Comparison of ENCODE assay signal across 10 mouse cellular contexts in the genomic region with DNA sequence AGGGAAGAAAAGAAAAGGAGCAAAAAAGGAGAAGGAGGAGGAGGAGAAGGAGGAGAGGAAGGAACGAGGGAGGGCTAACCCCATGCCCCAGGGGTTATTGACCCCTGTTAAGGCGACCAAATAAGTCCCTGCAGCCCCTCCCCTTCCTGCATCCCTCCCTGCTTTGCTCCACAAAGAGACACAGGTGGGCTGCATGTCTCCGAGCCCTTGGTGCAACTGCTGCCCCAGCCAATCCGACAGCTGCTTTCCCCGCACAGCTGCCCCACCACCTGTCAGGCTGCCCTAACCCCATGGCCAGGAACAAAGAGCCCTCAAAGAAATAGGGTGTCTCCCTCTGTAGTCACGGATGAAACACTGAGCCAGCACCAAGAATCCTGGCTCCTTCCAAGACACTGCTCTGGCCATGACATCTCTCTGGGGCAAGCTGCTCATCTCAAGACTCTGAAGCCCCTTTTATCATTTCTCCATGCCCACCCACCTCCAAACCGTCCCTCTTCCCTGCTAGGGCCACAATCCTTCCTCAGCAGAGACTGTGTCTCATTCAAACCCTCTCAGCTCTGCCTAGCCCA. TPM values are rescaled to one million over a fixed set of nuclear protein-coding genes. Genes with fewer than 3 reads are reported as not detected.
A peak's percentile ranks its signal among the peaks of the same experiment; 100 is the strongest.
DNase-seq lines count a peak whose midpoint lies in the region; ATAC-seq and TF ChIP-seq lines count a peak whose summit lies in the region.
"Had no signal": no experiment of that assay in that cellular context is flagged by ENCODE, and none has a peak within 500 bp of the region (broad histone marks: within the 10 kb centered on the region; RNA-seq: fewer than 3 reads in every experiment).

No protein-coding gene starts in this region.

- TF ChIP-seq POLR2A in brain, embryonic 14.5 days (IDR thresholded peaks at IDR 0.05; ENCODE audit: borderline replicate concordance, extremely low read depth, insufficient read depth, insufficient read length, poor library complexity, severe bottlenecking): no peak

- WGBS in hindbrain, embryonic 11.5 days: 19% methylated on average over 7 of the region's 7 CpGs
- 6% methylated on average over 7 of the region's 7 CpGs for WGBS in midbrain, embryonic 14.5 days

- peaks cover 28% of the 10 kb centered on the region for H3K4me1 ChIP-seq in hindbrain, embryonic 11.5 days (replicated peaks; ENCODE audit: control insufficient read depth, insufficient read depth, low read length)
- peaks cover 44% of the 10 kb centered on the region for H3K4me1 ChIP-seq in midbrain, embryonic 14.5 days (ENCODE audit: control insufficient read depth, insufficient read depth, low read length)

- no peaks in the 10 kb centered on the region for H3K9me3 ChIP-seq in hindbrain, embryonic 11.5 days (ENCODE audit: control insufficient read depth, low read length)
- no peaks in the 10 kb centered on the region for H3K9me3 ChIP-seq in midbrain, embryonic 14.5 days (ENCODE audit: control insufficient read depth, low read length)

- H3K27me3 ChIP-seq in C2C12 (ENCODE audit: control insufficient read depth, insufficient read depth, insufficient read length): no peaks in the 10 kb centered on the region
- H3K27me3 ChIP-seq in hindbrain, embryonic 11.5 days (ENCODE audit: control insufficient read depth, insufficient read depth, low read length): no peaks in the 10 kb centered on the region
- H3K27me3 ChIP-seq in midbrain, embryonic 14.5 days (ENCODE audit: control insufficient read depth, insufficient read depth, low read length): no peaks in the 10 kb centered on the region

- H3ac ChIP-seq in C2C12 (ENCODE audit: control insufficient read depth, insufficient read length, low read depth): no peak overlapping the region

- no peak for ATAC-seq in hindbrain, embryonic 11.5 days (ENCODE audit: low FRiP score)
- ATAC-seq in midbrain, embryonic 14.5 days (ENCODE audit: low FRiP score, low TSS enrichment): no peak

- H3K27ac ChIP-seq in hindbrain, embryonic 11.5 days (ENCODE audit: low read depth, low read length): peak overlapping the region; percentile 99
- H3K27ac ChIP-seq in midbrain, embryonic 14.5 days (replicated peaks; ENCODE audit: low read depth, low read length): peak overlapping the region; percentile 100
- H3K27ac ChIP-seq: macrophage had no signal

- peak overlapping the region; percentile 96 for H3K4me2 ChIP-seq in hindbrain, embryonic 11.5 days (replicated peaks; ENCODE audit: low read depth, low read length)
- peak overlapping the region; percentile 100 for H3K4me2 ChIP-seq in midbrain, embryonic 14.5 days (ENCODE audit: low read length)

- DNase-seq in brain, embryonic 14.5 days (ENCODE audit: low read depth): peak; percentile 70
- peak; percentile 37 for DNase-seq in hindbrain, embryonic 11.5 days (ENCODE audit: low spot score)
- no peak for DNase-seq in midbrain, embryonic 14.5 days
- no peak for DNase-seq in adrenal gland, postnatal 4 days (ENCODE audit: low spot score in 2 of 2)
- no peak for DNase-seq in right cerebral cortex, postnatal 4 days
- DNase-seq in spleen, postnatal 10 days (ENCODE audit: low spot score in 2 of 2): no peak
- DNase-seq: right cerebral cortex, adult 18-20 months had no signal

- H3K4me3 ChIP-seq in C2C12 (ENCODE audit: insufficient read depth, poor library complexity, severe bottlenecking): no peak overlapping the region
- H3K4me3 ChIP-seq in hindbrain, embryonic 11.5 days (ENCODE audit: low read depth, low read length): peak overlapping the region; percentile 99
- peak overlapping the region; percentile 100 for H3K4me3 ChIP-seq in midbrain, embryonic 14.5 days (replicated peaks; ENCODE audit: low read depth, low read length)
- H3K4me3 ChIP-seq: erythroblast, embryonic 14.5 days had no signal

- peak overlapping the region; percentile 100 for H3K9ac ChIP-seq in hindbrain, embryonic 11.5 days (ENCODE audit: low read depth, low read length)
- peak overlapping the region; percentile 100 for H3K9ac ChIP-seq in midbrain, embryonic 14.5 days (replicated peaks; ENCODE audit: low read length)

- peaks cover 27% of the 10 kb centered on the region for H3K79me2 ChIP-seq in C2C12 (ENCODE audit: control insufficient read depth, insufficient read depth)

- TF ChIP-seq CTCF in C2C12 (IDR thresholded peaks at IDR 0.05; ENCODE audit: control insufficient read depth, insufficient read depth, insufficient read length): no peak
- TF ChIP-seq CTCF in brain, embryonic 14.5 days (IDR thresholded peaks at IDR 0.05; ENCODE audit: borderline replicate concordance, extremely low read depth, insufficient read depth, insufficient read length): no peak

- no peaks in the 10 kb centered on the region for H3K36me3 ChIP-seq in C2C12 (ENCODE audit: control insufficient read depth, insufficient read depth)
- H3K36me3 ChIP-seq in hindbrain, embryonic 11.5 days (ENCODE audit: control insufficient read depth, insufficient read depth, low read length): peaks cover 18% of the 10 kb centered on the region
- H3K36me3 ChIP-seq in midbrain, embryonic 14.5 days (ENCODE audit: control insufficient read depth, insufficient read depth, low read length): peaks cover 46% of the 10 kb centered on the region

- H3K79me3 ChIP-seq in C2C12 (ENCODE audit: low read depth): peaks cover 8% of the 10 kb centered on the region

TF ChIP-seq in C2C12, 6 proteins besides CTCF, POLR2A, EP300 and RAD21:
- TF ChIP-seq MYOG (IDR thresholded peaks at IDR 0.05; ENCODE audit: control insufficient read depth, extremely low read depth, insufficient read length) (no peak), MYOD1 (IDR thresholded peaks at IDR 0.05; ENCODE audit: control insufficient read depth, insufficient read length, low read depth) (peak; percentile 24), CEBPB (IDR thresholded peaks at IDR 0.05; ENCODE audit: low read depth) (no peak)

RNA-seq across cellular contexts. Expression of gene Dbn1, which starts 3.3 kb away (rescaled TPM):
- 87.7 TPM for polyA plus RNA-seq in C2C12 (2012; fragmentation: generic; extraction: Trizol)
- 809 and 867 TPM in 2 replicates for polyA plus RNA-seq in brain, embryonic 14.5 days (2012; rRNA removed)
- 277 and 314 TPM in 2 replicates for polyA plus RNA-seq in hindbrain, embryonic 11.5 days (2014; fragmentation: Nextera tagmentation; extraction: Ambion mirVana)
- 509 and 557 TPM in 2 replicates for polyA plus RNA-seq in midbrain, embryonic 14.5 days (2014; fragmentation: Nextera tagmentation; extraction: Ambion mirVana)
- total RNA-seq in adrenal gland, postnatal 4 days (2021): 10 to 100 TPM; 56.4 to 75.6 TPM
- polyA plus RNA-seq: macrophage had no signal

RNA-seq across cellular contexts. Expression of gene Prr7, which starts 20.5 kb away (rescaled TPM):
- polyA plus RNA-seq in C2C12 (2012; fragmentation: generic; extraction: Trizol): 10.8 TPM
- polyA plus RNA-seq in brain, embryonic 14.5 days (2012; rRNA removed): 75.5 and 77.4 TPM in 2 replicates
- polyA plus RNA-seq in hindbrain, embryonic 11.5 days (2014; fragmentation: Nextera tagmentation; extraction: Ambion mirVana): 2.4 and 2.5 TPM in 2 replicates
- polyA plus RNA-seq in midbrain, embryonic 14.5 days (2014; fragmentation: Nextera tagmentation; extraction: Ambion mirVana): 7.0 and 34.3 TPM in 2 replicates
- 1 to 10 TPM; 6.4 to 8.0 TPM for total RNA-seq in adrenal gland, postnatal 4 days (2021)
- polyA plus RNA-seq: macrophage had no signal

RNA-seq across cellular contexts. Expression of gene Pdlim7, which starts 28.9 kb away (rescaled TPM):
- polyA plus RNA-seq in C2C12 (2012; fragmentation: generic; extraction: Trizol): 344 TPM
- polyA plus RNA-seq in brain, embryonic 14.5 days (2012; rRNA removed): 118 and 126 TPM in 2 replicates
- polyA plus RNA-seq in hindbrain, embryonic 11.5 days (2014; fragmentation: Nextera tagmentation; extraction: Ambion mirVana): 135 and 152 TPM in 2 replicates
- 126 and 154 TPM in 2 replicates for polyA plus RNA-seq in midbrain, embryonic 14.5 days (2014; fragmentation: Nextera tagmentation; extraction: Ambion mirVana)
- 10 to 100 TPM; 44.5 to 47.1 TPM for total RNA-seq in adrenal gland, postnatal 4 days (2021)

RNA-seq across cellular contexts. Expression of gene Grk6, which starts 39.7 kb away (rescaled TPM):
- 81.9 TPM for polyA plus RNA-seq in C2C12 (2012; fragmentation: generic; extraction: Trizol)
- 79.6 and 92.1 TPM in 2 replicates for polyA plus RNA-seq in brain, embryonic 14.5 days (2012; rRNA removed)
- 37.6 and 52.3 TPM in 2 replicates for polyA plus RNA-seq in hindbrain, embryonic 11.5 days (2014; fragmentation: Nextera tagmentation; extraction: Ambion mirVana)
- 41.8 and 44.0 TPM in 2 replicates for polyA plus RNA-seq in midbrain, embryonic 14.5 days (2014; fragmentation: Nextera tagmentation; extraction: Ambion mirVana)
- 10 to 100 TPM; 54.3 to 56.7 TPM for total RNA-seq in adrenal gland, postnatal 4 days (2021)

RNA-seq across cellular contexts. Expression of gene Dok3, which starts 44.5 kb away (rescaled TPM):
- polyA plus RNA-seq in C2C12 (2012; fragmentation: generic; extraction: Trizol): 0.83 TPM
- 15.9 and 20.0 TPM in 2 replicates for polyA plus RNA-seq in brain, embryonic 14.5 days (2012; rRNA removed)
- polyA plus RNA-seq in hindbrain, embryonic 11.5 days (2014; fragmentation: Nextera tagmentation; extraction: Ambion mirVana): 2.2 and 2.8 TPM in 2 replicates
- polyA plus RNA-seq in midbrain, embryonic 14.5 days (2014; fragmentation: Nextera tagmentation; extraction: Ambion mirVana): 3.4 and 4.0 TPM in 2 replicates
- 1 to 10 TPM; 2.6 to 4.7 TPM for total RNA-seq in adrenal gland, postnatal 4 days (2021)

Comparison
In these comparisons a context has a peak if more than half of its experiments do, and no peak if none do; other contexts are left out.
1. DNase-seq: peak in brain, embryonic 14.5 days (single experiment) and hindbrain, embryonic 11.5 days (single experiment); none in midbrain, embryonic 14.5 days (single experiment), adrenal gland, postnatal 4 days (0 of 2), right cerebral cortex, postnatal 4 days (single experiment) and spleen, postnatal 10 days (0 of 2).